Mouse (Mus musculus) embryonic fibroblast, embryonic 13.5 days (primary cell): ENCODE data around the gene 2700097O09Rik. TPM values are rescaled to one million over a fixed set of nuclear protein-coding genes. Genes with fewer than 3 reads are reported as not detected.
"Not testable (repeated sequence)": the region's sequence is repeated elsewhere in the genome, so short reads cannot be mapped to it uniquely, and the experiment has no call there.

Experiments
- H3K27ac ChIP-seq: 2 replicates; pipeline ENCODE4 v1.5.1; 2012; ENCODE audit warnings: low read length, control low read depth, inconsistent platforms; ENCODE audit not compliant: insufficient read depth
- H3K4me1 ChIP-seq: 2 replicates; pipeline ENCODE4 v1.6.1; 2011; ENCODE audit warnings: low read length; ENCODE audit not compliant: control insufficient read depth, insufficient read depth
- H3K4me3 ChIP-seq: 2 replicates; pipeline ENCODE4 v1.5.1; 2011; ENCODE audit warnings: mild to moderate bottlenecking, control low read depth, low read length; ENCODE audit not compliant: insufficient read depth
- CTCF ChIP-seq: IDR thresholded peaks from 2 replicates; pipeline ENCODE4 v1.5.1; 2011; ENCODE audit warnings: mild to moderate bottlenecking, control low read depth, low read length, moderate library complexity, borderline replicate concordance; ENCODE audit not compliant: insufficient read depth
- POLR2A ChIP-seq: IDR thresholded peaks from 2 replicates; pipeline ENCODE4 v1.6.1; 2011; ENCODE audit warnings: low read depth, mild to moderate bottlenecking, control low read depth, low read length, moderate library complexity
- polyA plus RNA-seq: library from polyadenylated mRNA; stranded (reverse); fragments of >200 nt; gene quantifications from 2 replicates; pipeline ENCODE4 v1.2.4, GENCODE M21; 2011; ENCODE audit warnings: low read depth; ENCODE audit not compliant: missing spikeins, insufficient read length

2700097O09Rik gene
- polyA plus RNA-seq, 1 experiment: 12.3 TPM

DNA sequence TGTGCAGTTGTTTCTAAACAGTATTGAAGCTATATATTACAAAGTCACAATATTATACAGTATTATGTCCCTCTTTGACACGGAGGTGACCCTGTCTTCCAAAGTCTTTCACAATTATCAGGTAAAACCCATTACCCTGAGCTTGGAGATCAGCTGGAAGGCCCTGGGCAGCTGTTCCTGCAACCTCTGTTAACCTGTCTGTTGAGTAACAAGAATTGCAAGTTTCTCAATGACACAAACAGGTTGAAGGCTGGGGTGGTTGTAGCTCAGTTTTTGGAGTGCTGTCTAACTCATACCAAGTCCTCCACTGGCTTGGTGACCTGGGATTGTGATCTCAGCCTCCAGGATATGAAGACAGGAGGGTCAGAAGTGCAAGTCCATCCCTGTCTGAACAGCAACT, 66.9 kb downstream of the 2700097O09Rik start:
- TF ChIP-seq POLR2A (no peak), CTCF (no peak)
- no peak overlapping the region for H3K4me3 ChIP-seq
- H3K27ac ChIP-seq: no peak overlapping the region
- peaks cover 4% of the 10 kb centered on the region; the same call in 1 of the 2 replicates for H3K4me1 ChIP-seq

DNA sequence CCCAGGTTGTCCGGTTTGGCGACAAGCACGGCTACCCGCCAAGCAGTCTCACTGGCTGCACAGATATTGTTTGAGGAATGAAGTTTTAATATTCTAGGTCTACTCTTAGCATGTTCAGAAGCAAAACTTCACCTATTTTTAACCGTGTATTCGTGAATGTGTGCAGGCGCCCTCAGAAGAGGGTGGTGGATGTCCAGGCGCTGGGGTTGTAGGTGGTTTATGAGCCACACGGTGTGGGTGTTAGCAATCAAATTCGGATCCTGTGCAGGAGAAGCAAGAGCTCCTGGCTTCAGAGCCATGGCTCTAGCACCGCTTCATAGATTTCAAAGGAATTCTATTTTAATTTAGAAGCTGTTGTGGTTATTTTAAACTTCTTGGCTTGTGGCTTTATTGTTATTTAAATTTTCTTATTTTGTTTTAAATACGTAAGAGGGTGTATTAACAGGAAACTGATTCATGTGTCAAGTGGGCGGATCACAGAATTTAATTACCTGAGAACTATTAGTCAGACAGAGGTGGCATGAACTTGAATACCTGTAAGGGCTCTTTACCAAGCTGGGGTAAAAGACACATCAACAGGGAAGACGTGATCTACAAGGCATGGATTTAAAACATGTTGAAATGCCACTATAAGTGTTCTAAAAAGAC, 72.4 kb downstream of the 2700097O09Rik start:
- Histone ChIP-seq H3K4me3 (no peak overlapping the region), H3K4me1 (no peaks in the 10 kb centered on the region), H3K27ac (no peak overlapping the region)
- TF ChIP-seq CTCF (no peak), POLR2A (no peak)

DNA sequence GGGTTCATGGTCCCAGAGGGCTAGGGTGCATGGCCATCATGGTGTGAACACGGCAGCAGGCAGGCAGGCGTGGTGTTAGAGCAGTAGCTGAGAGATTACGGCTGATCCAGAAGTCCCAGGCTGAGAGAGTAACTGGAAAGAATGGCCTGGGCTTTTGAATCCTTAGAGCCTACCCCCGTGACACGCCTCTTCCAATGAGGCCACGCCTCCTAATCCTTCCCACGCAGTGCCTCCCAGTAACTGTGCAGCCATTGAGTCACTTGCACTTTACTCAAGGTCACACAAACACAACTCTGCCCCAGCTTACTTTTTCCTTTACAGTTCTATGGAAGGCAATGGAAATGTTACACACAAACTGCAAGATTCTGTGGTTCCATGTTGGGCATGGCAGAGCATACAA, 73.8 kb downstream of the 2700097O09Rik start:
- no peaks in the 10 kb centered on the region for H3K4me1 ChIP-seq
- no peak overlapping the region for H3K4me3 ChIP-seq
- H3K27ac ChIP-seq: no peak overlapping the region
- TF ChIP-seq CTCF (no peak), POLR2A (no peak)

DNA sequence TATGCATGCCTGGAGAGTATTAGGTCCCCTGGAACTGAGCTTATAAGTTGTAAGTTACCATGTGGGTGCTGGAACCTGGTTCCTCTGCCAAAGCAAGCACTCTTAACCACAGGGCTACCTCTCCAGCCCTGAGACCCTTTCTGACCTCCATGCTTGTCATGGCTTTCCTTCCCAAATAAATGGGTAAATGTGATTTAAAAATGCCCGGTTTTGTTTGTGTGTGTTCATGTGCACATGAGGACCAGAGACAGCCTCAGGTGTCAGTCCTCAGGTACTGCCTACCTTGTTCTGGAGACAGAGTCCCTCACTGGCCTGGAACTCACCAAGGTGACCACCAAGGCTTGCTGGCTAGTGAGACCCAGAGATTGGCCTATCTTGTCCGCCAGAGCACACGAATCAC, 75.5 kb downstream of the 2700097O09Rik start:
- TF ChIP-seq CTCF (no peak), POLR2A (no peak)
- Histone ChIP-seq H3K4me3 (no peak overlapping the region), H3K27ac (no peak overlapping the region), H3K4me1 (peaks cover 2% of the 10 kb centered on the region; the same call in 1 of the 2 replicates)

DNA sequence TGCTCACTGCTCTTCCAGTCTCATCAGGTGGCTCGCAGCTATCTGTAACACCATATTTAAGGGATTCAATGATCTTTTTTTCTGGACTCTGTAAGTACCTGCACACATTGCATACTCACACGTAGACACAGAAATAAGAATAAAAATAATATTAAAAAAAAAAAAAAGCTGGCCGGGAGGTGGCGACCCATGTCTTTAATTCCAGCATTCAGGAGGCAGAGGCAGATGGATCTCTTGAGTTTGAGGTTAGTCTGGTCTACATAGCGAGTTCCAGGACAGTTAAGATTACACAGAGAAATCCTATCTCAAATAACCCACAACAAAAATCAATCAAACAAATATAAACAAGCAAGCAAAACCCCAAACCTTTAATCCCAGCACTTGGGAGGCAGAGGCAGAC, 76.1 kb downstream of the 2700097O09Rik start:
- no peak for TF ChIP-seq CTCF
- no peak for TF ChIP-seq POLR2A
- Histone ChIP-seq H3K4me3 (no peak overlapping the region), H3K27ac (no peak overlapping the region)

DNA sequence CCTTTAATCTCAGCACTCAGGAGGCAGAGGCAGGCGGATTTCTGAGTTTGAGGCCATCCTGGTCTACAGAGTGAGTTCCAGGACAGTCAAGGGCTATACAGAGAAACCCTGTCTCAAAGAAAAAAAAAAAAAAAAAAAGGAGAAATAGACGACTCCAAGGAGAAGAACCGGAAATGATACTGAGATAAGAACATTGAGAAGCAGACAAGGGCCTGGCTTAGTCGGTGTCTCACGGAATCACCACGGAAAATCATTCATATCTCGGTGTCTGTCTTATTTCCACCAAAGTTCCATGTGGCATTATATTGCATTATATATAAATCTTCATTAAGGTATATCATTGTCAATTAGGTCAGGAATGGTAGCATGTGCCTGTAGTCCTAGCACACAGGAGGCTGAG, 77.4 kb downstream of the 2700097O09Rik start:
- not testable (repeated sequence) for H3K4me1 ChIP-seq, H3K4me3 ChIP-seq, H3K27ac ChIP-seq

More for the DNA sequence above, 76.1 kb downstream of the 2700097O09Rik start:
- peaks cover 3% of the 10 kb centered on the region; the same call in 1 of the 2 replicates for H3K4me1 ChIP-seq

DNA sequence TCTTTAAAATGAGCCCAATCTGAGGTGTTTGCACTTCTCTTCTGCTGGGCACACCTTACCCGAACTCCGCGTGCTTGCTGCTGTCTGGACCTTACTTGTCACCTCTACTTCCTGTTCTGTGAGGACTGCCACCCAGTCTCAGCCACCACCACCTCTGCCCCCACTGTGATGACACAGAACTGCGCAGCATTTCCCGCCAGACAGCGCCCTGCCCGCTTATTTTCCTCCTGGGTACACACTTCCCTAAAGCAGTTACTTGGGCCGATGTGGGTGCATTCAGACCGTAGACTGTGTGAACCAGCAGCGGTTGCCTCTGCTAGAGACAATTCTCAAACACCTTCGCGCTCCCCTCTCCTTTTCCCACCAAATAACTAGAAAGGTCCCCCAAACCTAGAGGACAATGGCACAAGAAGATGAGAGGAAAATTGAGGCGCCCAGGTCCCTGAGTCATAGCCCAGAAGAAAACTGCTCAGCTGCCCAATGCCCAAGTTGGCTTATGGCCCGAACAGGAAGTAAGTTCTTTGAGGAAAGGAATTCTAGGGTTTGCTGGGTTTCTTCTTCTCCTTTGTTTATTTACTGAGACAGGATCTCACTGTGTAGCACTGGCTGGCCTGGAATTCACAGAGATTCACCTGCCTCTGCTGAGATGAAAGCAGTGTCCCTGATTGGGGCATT, 80.8 kb downstream of the 2700097O09Rik start:
- Histone ChIP-seq H3K4me1 (peaks cover 9% of the 10 kb centered on the region), H3K27ac (no peak overlapping the region), H3K4me3 (no peak overlapping the region)
- TF ChIP-seq CTCF (no peak), POLR2A (no peak)

DNA sequence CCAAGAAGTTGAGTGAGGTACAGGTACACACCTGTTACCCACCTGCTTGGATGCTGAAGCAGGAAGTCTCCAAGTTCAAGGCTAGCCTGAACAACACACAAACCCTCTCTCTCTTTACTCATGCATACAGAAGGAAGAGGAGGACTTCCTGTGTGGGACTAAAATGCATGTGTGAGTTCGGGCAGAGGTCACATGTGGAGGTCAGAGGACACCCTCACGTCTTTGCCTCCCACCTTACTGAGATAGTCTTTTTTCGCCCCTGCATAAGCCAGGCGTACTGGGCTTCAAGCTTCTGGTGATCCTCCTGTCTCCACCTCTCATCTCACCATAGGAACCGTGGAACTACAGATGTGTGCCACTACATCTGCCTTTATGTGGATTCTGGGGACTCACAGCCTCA, 81.5 kb downstream of the 2700097O09Rik start:
- no peak overlapping the region for H3K4me3 ChIP-seq
- peaks cover 9% of the 10 kb centered on the region for H3K4me1 ChIP-seq
- no peak overlapping the region for H3K27ac ChIP-seq
- TF ChIP-seq POLR2A (no peak), CTCF (no peak)

DNA sequence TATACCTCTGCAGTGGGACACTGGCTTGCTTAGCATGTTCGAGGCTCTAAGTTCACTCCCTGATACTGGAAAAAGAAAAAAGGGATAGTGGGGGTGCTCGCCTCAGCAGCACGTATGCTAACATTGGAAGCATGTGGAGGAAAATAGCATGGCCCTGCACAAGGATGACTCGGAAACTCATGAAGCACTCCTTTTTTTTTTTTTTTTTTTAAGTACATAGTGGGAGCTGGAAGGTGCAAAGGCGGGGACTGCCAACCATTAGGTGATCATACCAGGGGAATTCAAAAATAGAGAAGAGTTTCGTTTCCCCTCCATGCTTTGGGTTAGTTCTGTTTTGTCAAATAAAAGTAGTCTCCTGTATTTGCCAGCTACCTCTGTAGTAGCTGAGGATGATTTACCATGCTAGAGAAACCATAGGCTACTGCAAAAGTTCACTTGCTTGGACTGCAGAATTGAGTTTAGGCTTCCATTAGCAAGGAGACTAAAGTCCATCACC, 82.9 kb downstream of the 2700097O09Rik start:
- Histone ChIP-seq H3K4me1 (peaks cover 9% of the 10 kb centered on the region), H3K4me3 (no peak overlapping the region), H3K27ac (no peak overlapping the region)
- TF ChIP-seq CTCF (no peak), POLR2A (no peak)

DNA sequence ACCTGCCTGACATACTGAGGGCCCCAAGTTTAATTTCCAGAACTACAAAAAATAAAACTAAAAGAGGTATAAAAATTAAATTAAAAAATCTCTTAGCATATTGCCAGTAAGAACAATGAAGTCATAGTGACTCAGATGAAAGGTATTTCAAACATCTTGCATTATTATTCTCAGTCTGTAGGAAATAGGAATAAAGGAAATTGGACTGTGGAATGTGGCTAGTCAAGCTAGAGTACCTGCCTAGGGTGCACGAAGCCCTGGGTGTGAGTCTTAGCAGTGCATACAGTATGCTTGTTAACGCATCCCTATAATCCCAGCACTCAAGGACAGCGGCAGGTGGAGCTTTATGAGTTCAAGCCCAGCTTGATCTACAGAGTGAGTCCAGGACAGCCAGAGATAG, 83.9 kb downstream of the 2700097O09Rik start:
- Histone ChIP-seq H3K27ac (no peak overlapping the region), H3K4me3 (no peak overlapping the region), H3K4me1 (peaks cover 9% of the 10 kb centered on the region)
- TF ChIP-seq CTCF (no peak), POLR2A (no peak)

Other genes starting within 250 kb of the 2700097O09Rik start
- 218 and 247 TPM in 2 replicates for gene Cfl2, start 217.2 kb downstream of the 2700097O09Rik start, polyA plus RNA-seq
- gene Gm20403, start 93.6 kb downstream of the 2700097O09Rik start, polyA plus RNA-seq: not detected in 2 replicates
- 35.3 and 36.7 TPM in 2 replicates for gene Baz1a, start 65.8 kb downstream of the 2700097O09Rik start, polyA plus RNA-seq
- 201 and 204 TPM in 2 replicates for gene Srp54a, start 152 bp upstream of the 2700097O09Rik start, polyA plus RNA-seq
- gene Fam177a, start 44.4 kb upstream of the 2700097O09Rik start, polyA plus RNA-seq: 19.7 and 20.0 TPM in 2 replicates
- 27.6 and 48.1 TPM in 2 replicates for gene Srp54b, start 75.0 kb upstream of the 2700097O09Rik start, polyA plus RNA-seq
- 9.2 and 13.0 TPM in 2 replicates for gene 1700047I17Rik2, start 119.5 kb upstream of the 2700097O09Rik start, polyA plus RNA-seq
- 117 and 143 TPM in 2 replicates for gene Srp54c, start 150.1 kb upstream of the 2700097O09Rik start, polyA plus RNA-seq
- gene 1110008L16Rik, start 219.5 kb upstream of the 2700097O09Rik start, polyA plus RNA-seq: 8.2 and 10.2 TPM in 2 replicates
- 27.2 and 31.0 TPM in 2 replicates for gene Ppp2r3c, start 222.9 kb upstream of the 2700097O09Rik start, polyA plus RNA-seq